Mouse (Mus musculus) 3T3-L1 (cell line): ENCODE data around the gene Lrrc4b.
A peak's percentile ranks its signal among the peaks of the same experiment; 100 is the strongest.

Experiments used
- DNase-seq: peaks from one replicate; pipeline ENCODE4 v3.0.0-alpha.2; 2015; ENCODE audit warnings: low read depth, low spot score

Lrrc4b gene

GRCm38 (mm10) chr7:44485572-44486195 lies 56.9 kb downstream of the Lrrc4b start:
- no peak for DNase-seq

- DNase-seq, result no peak
Measured at GRCm38 (mm10) chr7:44486927-44487575, 58.2 kb downstream of the Lrrc4b start.

DNA sequence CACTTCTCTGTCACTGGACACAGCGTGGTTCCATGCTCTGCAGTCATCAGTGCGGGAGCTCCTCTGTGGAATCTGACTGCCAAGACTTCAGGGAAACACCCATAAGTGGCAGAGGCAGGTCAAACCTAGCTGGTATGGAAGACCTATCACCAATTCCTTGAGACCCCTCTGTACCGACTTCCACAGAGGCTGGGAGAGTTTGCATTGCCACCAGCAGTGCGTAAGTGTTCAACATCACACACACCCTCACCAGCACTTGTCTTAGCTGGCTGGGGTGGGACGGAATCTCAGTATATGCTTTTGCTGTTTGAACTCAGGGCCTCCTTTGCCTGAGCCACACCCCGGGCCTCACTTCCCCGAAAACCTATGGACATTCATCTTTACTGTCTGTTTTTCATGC lies 59.1 kb downstream of the Lrrc4b start:
- no peak for DNase-seq

- no peak for DNase-seq
Measured at GRCm38 (mm10) chr7:44488545-44488944, 59.7 kb downstream of the Lrrc4b start.

GRCm38 (mm10) chr7:44490281-44490680 lies 61.5 kb downstream of the Lrrc4b start:
- no peak for DNase-seq

GRCm38 (mm10) chr7:44491391-44491790 lies 62.6 kb downstream of the Lrrc4b start:
- no peak for DNase-seq

GRCm38 (mm10) chr7:44492166-44492826 lies 63.5 kb downstream of the Lrrc4b start:
- no peak for DNase-seq

DNA sequence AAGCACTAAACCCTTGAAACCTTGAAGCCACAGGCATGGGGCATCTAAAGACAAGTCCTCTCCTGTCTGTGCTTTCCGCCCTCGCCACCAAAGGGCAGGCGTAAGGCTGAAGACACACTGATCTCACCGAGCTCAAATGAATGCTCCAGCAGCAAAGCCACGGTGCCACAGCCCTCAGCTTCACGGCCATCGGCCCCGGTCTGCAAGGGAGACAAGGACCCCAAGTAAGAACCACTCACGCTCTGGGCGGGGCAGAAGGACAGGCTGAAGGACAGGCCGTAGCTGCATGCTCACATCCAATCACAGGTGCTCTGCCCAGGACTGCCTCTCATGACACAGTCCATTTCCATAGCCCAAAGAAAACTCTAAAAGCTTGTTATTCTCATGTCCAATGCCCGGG lies 65.9 kb downstream of the Lrrc4b start:
- no peak for DNase-seq

GRCm38 (mm10) chr7:44495086-44495485 lies 66.3 kb downstream of the Lrrc4b start:
- DNase-seq, result peak; percentile 26

DNA sequence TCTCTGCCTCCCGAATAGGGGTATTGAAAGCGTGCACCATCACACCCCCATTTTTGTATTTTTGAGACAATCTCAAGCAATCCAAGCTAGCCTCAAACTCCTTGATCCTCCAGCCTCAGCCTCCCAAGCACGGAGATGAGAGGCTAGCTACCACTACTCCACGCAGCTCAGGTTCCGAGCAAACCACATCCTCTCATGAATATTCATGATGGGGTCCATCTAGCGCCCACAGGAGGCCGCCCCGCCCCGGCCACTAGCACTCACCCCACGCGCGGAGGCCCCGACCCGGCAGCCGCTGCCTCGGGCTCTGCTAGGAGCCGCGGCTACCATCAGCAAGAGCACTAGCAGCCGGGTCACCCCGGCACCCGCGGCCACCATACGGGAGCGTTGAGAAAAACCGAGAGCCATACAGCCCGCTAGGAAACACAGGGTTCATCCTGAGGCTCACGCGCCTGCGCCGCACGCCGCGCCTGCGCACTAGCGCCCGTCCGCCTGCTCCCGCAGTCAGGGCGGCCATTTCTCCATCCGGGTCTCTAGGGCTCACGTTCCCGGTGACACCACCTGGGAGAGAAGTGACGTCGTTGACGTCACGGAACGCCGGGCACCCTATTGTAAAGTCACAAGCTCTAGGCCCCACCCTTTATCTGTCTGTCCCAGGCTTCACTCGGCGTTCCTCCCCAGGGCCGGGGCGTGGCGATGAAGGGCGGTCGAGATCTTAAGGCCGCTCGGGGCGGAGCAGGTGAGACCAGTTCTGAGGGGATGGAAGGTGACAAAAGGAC lies 67.4 kb downstream of the Lrrc4b start, which contains the start of the genes Emc10 and Fam71e1:
Gene Emc10 (minus strand): TSS at position 538 of the 779 bp plus-strand sequence.
Gene Fam71e1 (plus strand): TSS at position 590 of the 779 bp plus-strand sequence.
- DNase-seq, result peak; percentile 97

- no peak for DNase-seq
Measured at GRCm38 (mm10) chr7:44496771-44497109, 67.9 kb downstream of the Lrrc4b start.

DNA sequence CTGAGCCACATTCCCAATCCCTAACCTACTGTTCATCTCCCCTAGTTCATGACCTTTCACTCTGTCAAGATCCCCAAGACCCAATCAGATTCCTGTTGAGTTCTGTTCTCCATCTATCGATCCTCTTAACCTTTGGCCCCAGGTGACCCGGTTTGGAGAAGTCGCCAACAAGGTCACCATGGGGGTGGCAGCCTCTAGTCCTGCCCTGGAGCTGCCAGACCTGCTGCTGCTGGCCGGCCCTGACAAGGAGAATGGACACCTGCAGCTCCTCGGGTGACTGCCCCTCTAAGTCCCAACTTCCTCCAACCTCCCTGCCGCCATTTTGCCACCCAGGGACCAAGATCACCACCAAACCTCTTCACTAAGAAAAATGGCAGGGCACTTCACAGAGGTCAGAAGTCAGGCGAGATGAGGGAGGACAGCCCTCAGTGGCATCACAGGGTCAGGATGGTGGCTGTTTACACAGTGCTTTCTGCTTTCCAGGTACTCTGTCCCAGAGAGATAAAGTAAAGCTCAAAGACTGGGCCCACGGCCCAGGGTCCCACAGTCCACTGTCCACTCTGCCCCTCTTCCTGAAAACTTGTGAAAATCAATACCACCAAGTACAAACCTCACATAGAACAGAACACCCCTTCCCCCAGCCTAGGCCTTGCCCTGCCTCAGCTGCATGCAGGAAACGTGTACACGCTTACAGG lies 68.7 kb downstream of the Lrrc4b start:
- DNase-seq, result no peak

GRCm38 (mm10) chr7:44498922-44499321 lies 70.1 kb downstream of the Lrrc4b start:
- DNase-seq, result no peak

DNA sequence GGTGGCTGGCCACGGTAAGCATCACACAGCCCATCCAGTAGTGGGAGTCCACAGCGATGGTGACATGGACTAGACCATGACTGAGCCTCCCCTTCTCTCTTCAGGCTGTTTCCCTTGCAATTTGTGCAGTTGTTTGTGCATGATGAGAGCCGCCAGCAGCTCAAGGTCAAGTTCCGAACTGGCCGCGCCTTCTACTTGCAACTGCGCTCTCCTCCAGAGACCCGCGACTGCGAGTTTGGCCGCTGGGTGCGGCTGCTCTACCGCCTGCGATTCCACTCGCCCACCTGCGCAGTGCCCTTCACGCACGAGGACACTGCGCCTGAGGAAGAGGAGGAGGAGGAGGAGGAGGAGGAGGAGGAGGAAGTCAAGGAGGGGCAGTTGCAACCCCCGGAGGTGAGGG lies 71.2 kb downstream of the Lrrc4b start:
- DNase-seq, result no peak

DNA sequence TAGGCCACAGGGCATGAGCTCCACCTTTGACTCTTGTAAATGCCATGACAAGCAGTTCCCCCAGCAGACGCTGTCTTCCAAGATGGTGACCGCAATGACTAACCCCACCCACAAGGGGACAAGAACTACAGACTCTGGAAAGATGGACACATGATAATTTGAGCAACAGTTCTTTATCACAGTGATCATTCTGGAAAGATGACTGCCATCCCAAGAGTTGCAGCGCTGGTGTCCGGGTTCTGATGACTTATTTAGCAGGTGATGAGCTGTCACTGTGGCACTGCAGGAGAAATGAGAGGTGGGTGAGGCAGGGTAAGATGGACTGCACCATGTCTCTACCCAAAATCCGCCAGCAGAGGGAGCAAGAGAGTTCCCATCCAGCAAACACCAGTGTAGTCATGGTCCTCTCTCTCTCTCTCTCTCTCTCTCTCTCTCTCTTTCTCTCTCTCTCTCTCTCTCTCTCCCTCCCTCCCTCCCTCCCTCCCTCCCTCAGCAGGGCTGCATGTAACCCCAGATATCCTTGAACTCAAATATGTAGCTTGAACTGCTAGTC lies 72.8 kb downstream of the Lrrc4b start:
- DNase-seq, result peak; percentile 77

GRCm38 (mm10) chr7:44507491-44507890 lies 78.7 kb downstream of the Lrrc4b start:
- no peak for DNase-seq
